Mouse (Mus musculus) heart, embryonic 14.5 days (tissue): ENCODE results near the gene Dnah14. TPM values are rescaled to one million over a fixed set of nuclear protein-coding genes. Genes with fewer than 3 reads are reported as not detected.

Source experiments
- ATAC-seq: fragments of 200-750 bp; cut with Nextera tagmentation; 2 replicates; pipeline ENCODE4 v1.8.0; 2017; ENCODE audit warnings: low read depth, moderate TSS enrichment; ENCODE audit not compliant: insufficient number of reproducible peaks, insufficient read depth, low FRiP score
- H3K27ac ChIP-seq, 2 experiments: fragments of 200-500 bp in 1 of 2; fragments of 300-500 bp in 1 of 2; sonication (generic) in 1 of 2; replicated peaks in 1 of 2; 2 replicates each; pipeline ENCODE4 v1.5.1; 2012 to 2014; ENCODE audit warnings: low read depth in 2 of 2, low read length in 2 of 2, control low read depth in 1 of 2, mild to moderate bottlenecking in 1 of 2, mixed read lengths in 1 of 2; ENCODE audit not compliant: control insufficient read depth in 1 of 2, insufficient read depth in 1 of 2
- H3K27me3 ChIP-seq: fragments of 300-500 bp; sonication (generic); 2 replicates; pipeline ENCODE4 v1.6.1; 2014; ENCODE audit warnings: mild to moderate bottlenecking, low read length, control low read depth; ENCODE audit not compliant: control insufficient read depth, insufficient read depth
- H3K36me3 ChIP-seq: fragments of 300-500 bp; sonication (generic); 2 replicates; pipeline ENCODE4 v1.6.1; 2014; ENCODE audit warnings: mild to moderate bottlenecking, control low read depth, low read length, mixed read lengths; ENCODE audit not compliant: control insufficient read depth, insufficient read depth
- H3K4me1 ChIP-seq, 2 experiments: fragments of 200-500 bp in 1 of 2; fragments of 300-500 bp in 1 of 2; sonication (generic) in 1 of 2; 2 replicates each; pipeline ENCODE4 v1.6.1; 2012 to 2014; ENCODE audit warnings: low read length in 2 of 2, control low read depth in 1 of 2, mixed read lengths in 1 of 2; ENCODE audit not compliant: control insufficient read depth in 2 of 2, insufficient read depth in 2 of 2
- H3K4me2 ChIP-seq: fragments of 300-500 bp; sonication (generic); 2 replicates; pipeline ENCODE4 v1.6.1; 2014; ENCODE audit warnings: mild to moderate bottlenecking, low read length
- H3K4me3 ChIP-seq, 2 experiments: fragments of 200-500 bp in 1 of 2; fragments of 300-500 bp in 1 of 2; sonication (generic) in 1 of 2; 2 replicates each; pipeline ENCODE4 v1.5.1; 2012 to 2014; ENCODE audit warnings: low read length in 2 of 2, mild to moderate bottlenecking in 2 of 2, control low read depth in 1 of 2, low read depth in 1 of 2, moderate library complexity in 1 of 2; ENCODE audit not compliant: control insufficient read depth in 1 of 2, insufficient read depth in 1 of 2
- H3K9ac ChIP-seq: fragments of 300-500 bp; sonication (generic); 2 replicates; pipeline ENCODE4 v1.6.1; 2014; ENCODE audit warnings: mild to moderate bottlenecking, low read length
- H3K9me3 ChIP-seq: fragments of 300-500 bp; sonication (generic); 2 replicates; pipeline ENCODE4 v1.6.1; 2016; ENCODE audit warnings: low read length, control low read depth; ENCODE audit not compliant: control insufficient read depth
- WGBS: fragments of 180-500 bp; shearing (Covaris S2); extraction: QIAGEN DNeasy Blood & Tissue Kit; methylation state at CpG from one replicate; pipeline ENCODE4 v1.1.7; 2014; 5-methylcytosine and 5-hydroxymethylcytosine counted together
- polyA plus RNA-seq: library from polyadenylated mRNA; unstranded; fragments of >200 nt; fragmentation: Nextera tagmentation; extraction: Ambion mirVana; gene quantifications from 2 replicates; pipeline ENCODE4 v1.2.1, GENCODE M21; 2014

The Dnah14 gene
- polyA plus RNA-seq, 1 experiment from 2014 or later = 1.2 TPM

DNA sequence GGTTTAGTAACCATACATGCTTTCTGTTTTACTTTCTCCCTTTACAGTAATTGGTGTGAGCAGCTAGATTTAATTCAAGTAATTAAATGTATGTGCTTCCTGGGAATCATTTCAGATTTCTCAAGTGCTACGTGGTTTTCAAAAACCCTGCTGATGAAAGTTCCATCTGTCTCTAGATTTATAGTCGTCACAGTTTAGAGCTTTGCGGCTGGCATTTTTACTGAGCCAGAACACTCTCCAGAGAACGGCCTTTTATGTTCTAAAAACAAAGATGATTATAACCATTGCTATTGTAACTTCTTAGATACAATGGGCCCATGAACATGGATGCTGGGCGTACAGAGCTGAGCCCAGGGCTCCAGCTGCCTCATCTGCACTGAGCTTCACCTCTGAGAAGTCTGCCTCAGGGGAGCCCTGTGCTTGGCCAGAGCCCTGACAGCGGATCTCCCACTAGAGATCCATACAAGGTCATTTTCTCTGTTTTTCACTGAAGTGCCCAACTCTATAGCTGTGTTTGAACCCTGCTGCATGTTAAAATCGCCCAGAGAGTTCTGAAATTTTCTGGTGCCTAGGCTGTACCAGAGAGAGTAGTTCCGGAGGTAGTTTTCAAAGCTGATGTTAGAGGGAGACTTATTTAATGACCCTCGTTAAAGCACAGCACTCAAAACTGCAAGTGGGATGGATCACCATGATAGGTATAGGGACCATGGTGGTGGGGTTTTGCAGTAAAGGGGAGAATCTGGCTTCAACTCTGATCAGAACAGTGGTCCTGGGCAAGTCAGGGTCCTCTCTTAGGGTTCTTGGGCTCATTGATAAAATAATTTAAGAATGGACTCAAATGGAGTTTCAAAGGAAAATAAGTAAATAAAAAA lies 15.2 kb upstream of the Dnah14 start:
- no peak overlapping the region for H3K27ac ChIP-seq
- no peak overlapping the region for H3K4me2 ChIP-seq
- no peaks in the 10 kb centered on the region for H3K27me3 ChIP-seq
- no peak overlapping the region for H3K4me3 ChIP-seq
- H3K9me3 ChIP-seq = no peaks in the 10 kb centered on the region
- no peak overlapping the region for H3K9ac ChIP-seq
- WGBS = 67% methylated on average over 9 of the region's 9 CpGs
- no peaks in the 10 kb centered on the region for H3K4me1 ChIP-seq
- ATAC-seq = no peak
- H3K36me3 ChIP-seq = no peaks in the 10 kb centered on the region

DNA sequence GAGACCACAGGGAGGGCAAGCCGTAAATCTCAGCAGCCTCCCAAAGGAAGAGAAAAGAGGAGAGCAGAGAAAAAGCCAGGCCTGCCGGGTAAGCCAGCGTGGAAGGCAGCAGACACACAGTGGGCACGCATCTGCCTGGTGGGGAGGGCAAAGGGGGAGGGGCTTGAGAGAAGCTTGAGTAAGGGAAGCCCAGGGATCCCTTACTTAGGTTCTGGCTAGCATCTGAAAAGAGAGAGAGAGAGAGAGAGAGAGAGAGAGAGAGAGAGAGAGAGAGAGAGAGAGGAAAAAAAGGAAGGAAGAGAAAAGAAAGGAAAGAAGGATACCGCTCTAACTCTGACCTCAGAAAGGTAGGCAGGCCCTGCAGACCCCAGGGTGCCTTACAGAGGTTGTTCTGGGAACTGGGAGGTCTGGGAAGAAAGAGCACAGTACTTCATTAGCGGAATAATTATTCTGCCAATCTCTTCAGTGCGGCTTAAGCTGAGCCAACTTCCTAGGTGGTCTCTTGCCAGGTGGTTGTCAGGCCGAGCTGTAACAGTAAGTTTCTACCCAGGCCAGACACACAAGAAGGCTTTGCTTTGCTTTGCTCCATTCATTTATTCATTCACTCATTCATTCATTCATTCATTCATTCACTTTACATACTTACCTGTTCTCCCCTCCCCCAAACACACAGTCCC lies 14.5 kb upstream of the Dnah14 start:
- Histone ChIP-seq H3K4me1 (no peaks in the 10 kb centered on the region), H3K9me3 (no peaks in the 10 kb centered on the region), H3K27ac (no peak overlapping the region), H3K4me2 (no peak overlapping the region), H3K27me3 (no peaks in the 10 kb centered on the region), H3K9ac (no peak overlapping the region), H3K36me3 (no peaks in the 10 kb centered on the region), H3K4me3 (no peak overlapping the region)
- ATAC-seq = no peak
- WGBS = 37% methylated on average over 8 of the region's 8 CpGs

DNA sequence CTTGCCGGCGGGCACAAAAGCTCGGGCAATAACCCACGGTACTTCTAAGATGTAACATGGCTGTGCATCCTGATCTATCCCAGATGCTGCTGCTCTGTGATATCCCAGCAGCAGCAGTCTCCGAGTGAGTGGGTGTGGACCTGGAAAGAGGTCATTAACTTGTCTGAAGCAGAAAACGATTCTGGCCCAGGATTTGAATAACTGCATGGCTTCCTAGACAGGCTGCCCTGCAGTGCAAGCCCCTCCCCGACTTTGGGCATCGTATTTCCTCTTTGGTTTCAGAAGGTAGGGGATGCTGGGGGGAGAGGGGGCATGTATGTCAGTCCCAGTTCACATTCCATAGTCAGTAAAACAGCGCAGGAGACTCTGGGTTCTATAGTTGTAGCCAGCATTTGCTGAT lies 6.9 kb upstream of the Dnah14 start:
- no peak overlapping the region for H3K4me2 ChIP-seq
- no peak overlapping the region for H3K4me3 ChIP-seq
- no peak for ATAC-seq
- no peaks in the 10 kb centered on the region for H3K27me3 ChIP-seq
- no peaks in the 10 kb centered on the region for H3K4me1 ChIP-seq
- no peak overlapping the region for H3K27ac ChIP-seq
- no peak overlapping the region for H3K9ac ChIP-seq
- H3K9me3 ChIP-seq = no peaks in the 10 kb centered on the region
- H3K36me3 ChIP-seq = no peaks in the 10 kb centered on the region
- WGBS = 73% methylated on average over 9 of the region's 9 CpGs

DNA sequence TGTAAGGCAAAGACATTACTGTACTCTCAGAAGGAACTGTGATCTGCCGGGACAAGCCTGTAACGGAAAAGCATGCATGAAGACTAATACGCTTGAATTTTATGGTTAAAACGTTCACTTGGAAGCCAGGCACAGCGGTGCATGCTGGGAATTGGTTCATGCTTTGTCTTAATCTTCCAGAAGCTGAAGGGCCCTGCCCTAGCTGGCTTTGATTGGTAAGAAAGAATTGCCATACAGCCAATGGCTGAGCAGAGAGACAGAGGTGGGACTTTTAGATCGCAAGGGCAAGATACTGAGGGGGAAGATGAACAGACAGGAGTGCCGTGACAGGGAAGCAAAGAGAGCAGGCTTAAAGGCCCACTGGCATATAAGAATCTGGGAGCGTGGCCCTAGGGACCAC lies 6.8 kb downstream of the Dnah14 start:
- Histone ChIP-seq H3K4me3 (no peak overlapping the region), H3K4me2 (no peak overlapping the region), H3K4me1 (no peaks in the 10 kb centered on the region), H3K9ac (no peak overlapping the region), H3K36me3 (no peaks in the 10 kb centered on the region), H3K9me3 (no peaks in the 10 kb centered on the region), H3K27ac (no peak overlapping the region), H3K27me3 (0 out of 2 replicates have a peak, but pooled peaks cover 5% of the 10 kb centered on the region)
- ATAC-seq = no peak
- 60% methylated on average over 8 of the region's 8 CpGs for WGBS

DNA sequence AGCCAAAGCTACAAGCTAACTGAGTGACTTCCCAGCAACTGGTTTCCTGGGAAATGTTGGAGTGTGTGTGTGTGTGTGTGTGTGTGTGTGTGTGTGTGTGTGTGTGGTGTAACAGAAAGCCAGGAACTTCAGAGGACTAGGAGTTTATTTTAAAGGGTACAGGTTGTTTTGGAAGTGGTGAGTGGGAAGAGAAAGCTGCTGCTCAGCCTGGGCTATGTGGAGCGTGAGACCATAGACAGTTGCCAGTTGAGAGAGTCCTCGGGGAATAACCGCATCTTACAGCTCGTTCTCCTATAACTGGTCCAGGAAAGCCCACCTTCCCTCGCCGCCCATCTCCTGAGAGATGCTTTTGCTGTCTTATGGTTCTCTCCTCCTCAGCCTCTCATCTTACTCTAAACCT lies 12.8 kb downstream of the Dnah14 start:
- H3K4me3 ChIP-seq = no peak overlapping the region
- ATAC-seq = no peak
- H3K4me2 ChIP-seq = no peak overlapping the region
- H3K36me3 ChIP-seq = no peaks in the 10 kb centered on the region
- no peak overlapping the region for H3K9ac ChIP-seq
- H3K4me1 ChIP-seq = no peaks in the 10 kb centered on the region
- no peak overlapping the region for H3K27ac ChIP-seq
- H3K9me3 ChIP-seq = no peaks in the 10 kb centered on the region
- H3K27me3 ChIP-seq = 0 out of 2 replicates have a peak, but pooled peaks cover 5% of the 10 kb centered on the region
- WGBS = 74% methylated on average over 6 of the region's 6 CpGs

DNA sequence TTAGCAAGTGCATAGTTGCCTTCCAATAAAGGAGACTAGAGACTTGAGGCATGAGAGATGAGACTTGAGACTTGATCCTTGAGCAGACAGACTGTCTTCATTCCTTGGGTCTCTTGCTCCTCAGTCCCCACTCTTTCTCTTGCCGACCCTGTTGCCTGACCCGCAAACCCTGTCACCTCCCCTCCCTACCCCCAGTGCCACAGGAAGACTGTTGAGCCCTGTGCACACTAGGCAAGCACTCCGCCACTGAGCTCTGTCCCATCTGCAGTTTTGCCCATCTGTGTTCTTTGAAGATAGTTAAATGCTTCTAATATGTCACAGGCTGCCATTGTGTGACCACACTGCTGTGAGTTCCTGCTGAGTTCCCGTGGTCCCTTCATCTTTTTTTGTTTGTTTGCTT lies 23.0 kb downstream of the Dnah14 start:
- Histone ChIP-seq H3K4me3 (no peak overlapping the region), H3K4me2 (no peak overlapping the region), H3K9ac (no peak overlapping the region), H3K4me1 (no peaks in the 10 kb centered on the region), H3K36me3 (no peaks in the 10 kb centered on the region), H3K9me3 (no peaks in the 10 kb centered on the region), H3K27ac (no peak overlapping the region), H3K27me3 (no peaks in the 10 kb centered on the region)
- WGBS = 51% methylated on average over 4 of the region's 4 CpGs
- no peak for ATAC-seq

DNA sequence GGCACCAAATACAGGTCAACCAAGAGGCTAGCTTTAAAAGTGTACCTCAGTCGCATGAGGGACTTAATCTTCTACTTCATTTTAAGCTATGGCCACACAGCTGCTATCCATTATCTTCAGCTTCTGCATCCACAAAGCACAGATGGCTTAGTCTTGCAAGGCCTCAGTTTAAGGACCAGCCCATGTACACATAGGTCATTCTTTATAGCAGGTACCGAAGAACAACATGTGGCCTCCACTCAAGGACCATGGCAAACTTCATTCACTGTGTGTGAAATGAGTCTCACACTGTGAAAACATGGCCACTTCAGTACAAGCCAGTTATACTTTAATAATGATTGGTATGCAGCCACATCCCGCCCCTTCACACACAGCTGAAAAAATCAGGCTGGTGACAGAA lies 34.8 kb downstream of the Dnah14 start:
- WGBS = 78% methylated on average over 3 of the region's 3 CpGs
- no peak for ATAC-seq

More for the DNA sequence above, 34.8 kb downstream of the Dnah14 start:
- Histone ChIP-seq H3K4me3 (no peak overlapping the region), H3K4me2 (no peak overlapping the region), H3K9me3 (no peaks in the 10 kb centered on the region), H3K9ac (no peak overlapping the region), H3K27me3 (no peaks in the 10 kb centered on the region), H3K36me3 (no peaks in the 10 kb centered on the region), H3K4me1 (no peaks in the 10 kb centered on the region), H3K27ac (no peak overlapping the region)
